Mouse (Mus musculus) left cerebral cortex, adult 9 months (tissue): ENCODE data around the gene Prss28.

Source experiments
- DNase-seq, 2 experiments: peaks; one replicate each; pipeline ENCODE4 v3.0.0; 2022; ENCODE audit warnings: low spot score in 2 of 2

The Prss28 gene

DNA sequence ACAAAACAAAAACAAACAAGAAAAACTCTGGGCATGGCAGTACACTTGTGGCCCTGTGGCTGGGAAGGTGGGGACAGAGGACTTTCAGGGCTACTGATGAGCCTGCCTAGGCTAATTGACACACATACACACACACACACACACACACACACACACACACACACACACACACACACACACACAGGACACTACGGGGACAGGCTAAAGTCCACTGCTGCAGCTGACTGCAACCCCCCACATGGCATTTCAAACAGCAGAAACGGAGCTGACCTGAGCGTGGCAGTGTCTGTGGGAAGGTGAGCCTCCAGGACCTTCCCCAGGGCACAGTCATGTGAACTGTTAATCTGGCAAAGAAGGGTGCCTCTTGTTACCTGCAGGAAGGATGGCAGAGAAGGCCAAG, 33.0 kb downstream of the Prss28 start:
- no peak for DNase-seq

DNA sequence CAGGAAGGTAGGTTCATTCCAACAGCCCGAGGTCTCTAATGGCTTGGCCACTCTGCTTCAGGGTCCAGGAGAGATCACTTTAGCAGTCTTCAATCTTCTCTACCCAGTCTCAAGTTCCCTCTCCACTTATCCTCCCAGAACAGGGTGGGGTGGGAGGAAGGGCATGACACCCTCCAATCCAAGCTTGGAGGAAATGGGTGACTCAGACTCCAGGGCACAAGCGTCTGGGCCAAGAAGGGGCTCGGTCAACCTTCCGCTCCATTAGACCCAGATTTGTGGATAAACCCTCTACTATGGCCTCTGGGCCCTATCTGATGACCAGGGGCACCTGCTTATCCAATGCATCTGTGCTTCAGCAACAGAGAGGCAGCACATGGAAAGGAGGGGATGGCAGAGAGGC, 37.0 kb downstream of the Prss28 start, which contains the start of gene Tpsab1:
Gene Tpsab1, minus strand, starts transcription at position 101 of the 400 bp plus-strand sequence.
- DNase-seq, result no peak

DNA sequence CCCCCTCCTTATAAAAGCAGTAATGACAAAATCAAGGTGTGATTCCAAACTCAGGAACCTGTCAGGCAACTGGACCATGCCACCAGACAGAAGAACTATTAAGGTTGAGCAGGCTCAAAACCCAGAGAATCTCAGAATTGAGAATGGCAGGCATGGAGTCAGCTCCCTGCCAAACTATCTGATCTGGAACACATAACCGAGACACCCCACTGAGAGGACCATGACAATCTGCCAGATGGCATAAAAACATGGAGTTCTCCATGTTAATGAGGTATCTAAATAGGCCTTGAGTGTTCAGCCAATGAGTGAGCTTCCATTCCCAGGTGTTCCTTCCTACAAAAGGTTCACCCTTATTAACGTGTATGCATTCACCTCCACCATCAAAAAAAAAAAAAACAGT, 52.8 kb downstream of the Prss28 start:
- no peak for DNase-seq
